Mouse (Mus musculus): ENCODE measurements around the gene Abca1. TPM values are rescaled to one million over a fixed set of nuclear protein-coding genes. Genes with fewer than 3 reads are reported as not detected.

Gene Abca1
- total RNA-seq (2012; rRNA removed) = 18.9 and 23.7 TPM in 2 replicates

- H3K27ac ChIP-seq (ENCODE audit: insufficient read depth, low read depth, low read length, poor library complexity, severe bottlenecking) = no peak within 1 kb of the TSS
- DNase-seq (ENCODE audit: low read depth, low spot score) = peak; percentile 95
- in situ Hi-C loops (cut with MboI; ENCODE audit: low sequenced_read_pairs in 2 of 2, unreplicated experiment in 2 of 2) = loop anchor here in 1 of 2 experiments (5.0 kb wide), 1 partner anchor 38 kb away; no protein-coding TSS in a partner anchor
Measured at GRCm38 (mm10) chr4:53159767-53160166, at the start of gene Abca1. Gene Abca1, minus strand, starts transcription at chr4:53159895.

DNA sequence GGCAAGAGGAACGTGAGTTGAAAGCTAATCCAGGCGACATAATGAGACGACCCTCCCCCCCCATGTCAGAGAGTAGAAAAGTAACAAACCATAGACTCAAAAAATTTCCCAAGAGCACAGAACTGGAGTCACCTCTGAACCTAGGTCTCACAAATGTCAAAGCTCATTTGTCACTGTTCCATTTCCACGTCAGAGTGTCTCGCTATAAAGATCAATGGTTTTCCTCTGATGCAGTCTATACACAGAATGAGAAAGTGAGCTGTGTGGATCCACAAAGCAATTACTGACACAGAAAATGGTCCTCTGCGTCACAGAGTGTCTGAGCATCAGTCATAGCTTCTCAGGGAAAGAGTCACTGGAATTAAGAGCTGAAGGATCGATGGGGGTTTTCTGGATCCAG, 44.8 kb upstream of the Abca1 start:
- no peak for DNase-seq (ENCODE audit: low read depth, low spot score)
- no peaks in the 10 kb centered on the region for H3K9me3 ChIP-seq (ENCODE audit: control insufficient read depth, insufficient read depth, low read depth, low read length)
- in situ Hi-C loops (cut with MboI; ENCODE audit: low sequenced_read_pairs in 2 of 2, unreplicated experiment in 2 of 2) = no loop called here

More at GRCm38 (mm10) chr4:53159767-53160166, at the start of gene Abca1:
- no peaks in the 10 kb centered on the region for H3K9me3 ChIP-seq (ENCODE audit: control insufficient read depth, insufficient read depth, low read depth, low read length)
- H3K9ac ChIP-seq (ENCODE audit: insufficient read depth, low read depth, low read length, poor library complexity, severe bottlenecking) = peak within 1 kb of the TSS; percentile 38; the same call in 1 of the 2 replicates
- H3K36me3 ChIP-seq (ENCODE audit: control insufficient read depth, insufficient read depth, low read length, poor library complexity, severe bottlenecking) = no peaks in the 10 kb centered on the region
- H3K4me1 ChIP-seq (ENCODE audit: control insufficient read depth in 2 of 2, insufficient read depth in 2 of 2, low read length in 2 of 2, poor library complexity in 1 of 2) = no peaks in the 10 kb centered on the region
- H3K4me3 ChIP-seq (ENCODE audit: insufficient read depth in 1 of 2, low read depth in 1 of 2, low read length in 2 of 2, poor library complexity in 1 of 2, severe bottlenecking in 1 of 2) = peak within 1 kb of the TSS; percentile 62 to 71
- peak; percentile 41 for TF ChIP-seq ZC3H11A (IDR thresholded peaks at IDR 0.05; ENCODE audit: borderline replicate concordance, low read depth, low read length)
- TF ChIP-seq MAFK (IDR thresholded peaks at IDR 0.05; ENCODE audit: insufficient read depth, low read depth, low read length) = no peak

GRCm38 (mm10) chr4:53203595-53204400, 44.1 kb upstream of the Abca1 start:
- Histone ChIP-seq H3K4me1 (ENCODE audit: control insufficient read depth in 2 of 2, insufficient read depth in 2 of 2, low read length in 2 of 2, poor library complexity in 1 of 2) (no peaks in the 10 kb centered on the region; a peak in 1 of 4 replicates), H3K4me3 (ENCODE audit: insufficient read depth in 1 of 2, low read depth in 1 of 2, low read length in 2 of 2, poor library complexity in 1 of 2, severe bottlenecking in 1 of 2) (no peak overlapping the region), H3K27ac (ENCODE audit: insufficient read depth, low read depth, low read length, poor library complexity, severe bottlenecking) (no peak overlapping the region), H3K9me3 (ENCODE audit: control insufficient read depth, insufficient read depth, low read depth, low read length) (no peaks in the 10 kb centered on the region), H3K36me3 (ENCODE audit: control insufficient read depth, insufficient read depth, low read length, poor library complexity, severe bottlenecking) (no peaks in the 10 kb centered on the region), H3K9ac (ENCODE audit: insufficient read depth, low read depth, low read length, poor library complexity, severe bottlenecking) (no peak overlapping the region)
- in situ Hi-C loops (cut with MboI; ENCODE audit: low sequenced_read_pairs in 2 of 2, unreplicated experiment in 2 of 2) = no loop called here
- TF ChIP-seq HCFC1 (IDR thresholded peaks at IDR 0.05; ENCODE audit: borderline replicate concordance, insufficient read depth, low read length) = no peak
- TF ChIP-seq ZC3H11A (IDR thresholded peaks at IDR 0.05; ENCODE audit: borderline replicate concordance, low read depth, low read length) = no peak
- no peak for TF ChIP-seq CHD2 (IDR thresholded peaks at IDR 0.05; ENCODE audit: low read depth, low read length)
- TF ChIP-seq MAFK (IDR thresholded peaks at IDR 0.05; ENCODE audit: insufficient read depth, low read depth, low read length) = no peak
- no peak for TF ChIP-seq ZNF384 (IDR thresholded peaks at IDR 0.05; ENCODE audit: low read depth, low read length)
- DNase-seq (ENCODE audit: low read depth, low spot score) = no peak

More for the DNA sequence above, 44.8 kb upstream of the Abca1 start:
- no peak overlapping the region for H3K9ac ChIP-seq (ENCODE audit: insufficient read depth, low read depth, low read length, poor library complexity, severe bottlenecking)
- H3K4me1 ChIP-seq (ENCODE audit: control insufficient read depth in 2 of 2, insufficient read depth in 2 of 2, low read length in 2 of 2, poor library complexity in 1 of 2) = no peaks in the 10 kb centered on the region; a peak in 1 of 4 replicates
- no peak overlapping the region for H3K27ac ChIP-seq (ENCODE audit: insufficient read depth, low read depth, low read length, poor library complexity, severe bottlenecking)
- H3K4me3 ChIP-seq (ENCODE audit: insufficient read depth in 1 of 2, low read depth in 1 of 2, low read length in 2 of 2, poor library complexity in 1 of 2, severe bottlenecking in 1 of 2) = no peak overlapping the region
- no peaks in the 10 kb centered on the region for H3K36me3 ChIP-seq (ENCODE audit: control insufficient read depth, insufficient read depth, low read length, poor library complexity, severe bottlenecking)
- TF ChIP-seq MAFK (IDR thresholded peaks at IDR 0.05; ENCODE audit: insufficient read depth, low read depth, low read length) (no peak), CHD2 (IDR thresholded peaks at IDR 0.05; ENCODE audit: low read depth, low read length) (no peak), ZC3H11A (IDR thresholded peaks at IDR 0.05; ENCODE audit: borderline replicate concordance, low read depth, low read length) (no peak), HCFC1 (IDR thresholded peaks at IDR 0.05; ENCODE audit: borderline replicate concordance, insufficient read depth, low read length) (no peak), ZNF384 (IDR thresholded peaks at IDR 0.05; ENCODE audit: low read depth, low read length) (no peak)

DNA sequence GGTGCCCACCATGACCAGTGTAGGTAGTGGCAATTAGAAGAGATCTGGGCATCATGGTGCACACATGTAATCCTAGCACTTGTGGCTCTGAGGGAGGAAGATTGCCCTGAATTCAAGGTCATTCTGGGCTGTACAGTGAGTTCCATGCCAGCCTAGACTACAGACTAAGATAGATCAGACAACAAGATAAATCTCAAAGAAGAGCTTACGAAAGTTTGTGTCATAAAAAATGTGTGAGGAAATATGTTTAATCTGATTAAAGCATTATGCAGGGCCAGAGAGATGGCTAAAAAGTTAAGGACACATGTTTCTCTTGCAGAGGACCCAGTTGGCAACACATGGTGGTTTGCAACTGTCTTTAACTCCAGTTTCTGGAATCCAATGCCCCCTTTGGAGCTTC, 40.6 kb upstream of the Abca1 start:
- in situ Hi-C loops (cut with MboI; ENCODE audit: low sequenced_read_pairs in 2 of 2, unreplicated experiment in 2 of 2) = no loop called here
- no peaks in the 10 kb centered on the region; a peak in 2 of 4 replicates for H3K4me1 ChIP-seq (ENCODE audit: control insufficient read depth in 2 of 2, insufficient read depth in 2 of 2, low read length in 2 of 2, poor library complexity in 1 of 2)
- TF ChIP-seq HCFC1 (IDR thresholded peaks at IDR 0.05; ENCODE audit: borderline replicate concordance, insufficient read depth, low read length) (no peak), ZC3H11A (IDR thresholded peaks at IDR 0.05; ENCODE audit: borderline replicate concordance, low read depth, low read length) (no peak), ZNF384 (IDR thresholded peaks at IDR 0.05; ENCODE audit: low read depth, low read length) (no peak), CHD2 (IDR thresholded peaks at IDR 0.05; ENCODE audit: low read depth, low read length) (no peak), MAFK (IDR thresholded peaks at IDR 0.05; ENCODE audit: insufficient read depth, low read depth, low read length) (no peak)
- no peaks in the 10 kb centered on the region for H3K36me3 ChIP-seq (ENCODE audit: control insufficient read depth, insufficient read depth, low read length, poor library complexity, severe bottlenecking)
- no peak overlapping the region for H3K27ac ChIP-seq (ENCODE audit: insufficient read depth, low read depth, low read length, poor library complexity, severe bottlenecking)
- no peak overlapping the region for H3K9ac ChIP-seq (ENCODE audit: insufficient read depth, low read depth, low read length, poor library complexity, severe bottlenecking)
- no peak overlapping the region for H3K4me3 ChIP-seq (ENCODE audit: insufficient read depth in 1 of 2, low read depth in 1 of 2, low read length in 2 of 2, poor library complexity in 1 of 2, severe bottlenecking in 1 of 2)
- no peak for DNase-seq (ENCODE audit: low read depth, low spot score)
- no peaks in the 10 kb centered on the region for H3K9me3 ChIP-seq (ENCODE audit: control insufficient read depth, insufficient read depth, low read depth, low read length)

Measured in ES-E14 (cell line).